Mouse (Mus musculus) gastrocnemius, adult 18-20 months (tissue): ENCODE results near the gene Gm49416. TPM values are rescaled to one million over a fixed set of nuclear protein-coding genes. Genes with fewer than 3 reads are reported as not detected.

Experiments used
- microRNA-seq: library from miRNA; unstranded; fragments of <30 nt; microRNA quantifications from one replicate; pipeline ENCODE4 v1.2.0, GENCODE M21; 2021
- total RNA-seq, 2 experiments: library from RNA; stranded (reverse); gene quantifications; 2 replicates each; pipeline ENCODE4 v1.2.3; 2021

Gene Gm49416
- total RNA-seq, 2 experiments from 2014 or later, result 1.2 to 2.3 TPM

Small RNA genes lying within 50 kb of the gene (microRNA-seq; reads per million reads assigned to microRNA genes)
- not detected for gene Mir5136

Other genes with a start within 250 kb of the Gm49416 start
- gene Chrm1, start 225.1 kb upstream of the Gm49416 start, total RNA-seq, result not detected
- gene Slc3a2, start 165.6 kb upstream of the Gm49416 start, total RNA-seq, result 10 to 100 TPM; 30.2 to 37.3 TPM
- 10 to 100 TPM; 16.4 to 16.9 TPM for gene Wdr74, start 153.1 kb upstream of the Gm49416 start, total RNA-seq
- 1 to 10 TPM in 1 of 2 experiments, not detected in 1; 1.0 TPM for gene 1700092M07Rik, start 148.2 kb upstream of the Gm49416 start, total RNA-seq
- 10 to 100 TPM; 16.0 to 16.6 TPM for gene Stx5a, start 147.5 kb upstream of the Gm49416 start, total RNA-seq
- 10 to 100 TPM; 27.5 to 31.3 TPM for gene Nxf1, start 131.9 kb upstream of the Gm49416 start, total RNA-seq
- 10 to 100 TPM; 91.0 to 99.3 TPM for gene Tmem223, start 117.9 kb upstream of the Gm49416 start, total RNA-seq
- 1 to 10 TPM; 7.3 to 8.6 TPM for gene Tmem179b, start 114.5 kb upstream of the Gm49416 start, total RNA-seq
- 1 to 10 TPM; 5.0 to 5.1 TPM for gene Taf6l, start 102.5 kb upstream of the Gm49416 start, total RNA-seq
- 10 to 100 TPM; 37.7 to 38.3 TPM for gene Polr2g, start 90.3 kb upstream of the Gm49416 start, total RNA-seq
- 1 to 10 TPM in 1 of 2 experiments, under 1 TPM in 1; 0.76 to 1.1 TPM for gene Zbtb3, start 86.4 kb upstream of the Gm49416 start, total RNA-seq
- gene Ttc9c, start 69.6 kb upstream of the Gm49416 start, total RNA-seq, result 10 to 100 TPM; 11.1 to 13.6 TPM
- gene Hnrnpul2, start 68.9 kb upstream of the Gm49416 start, total RNA-seq, result 10 to 100 TPM; 41.2 to 44.3 TPM
- gene AC129217.1, start 59.2 kb upstream of the Gm49416 start, total RNA-seq, result 1 to 10 TPM; 2.5 to 4.2 TPM
- gene Bscl2, start 51.5 kb upstream of the Gm49416 start, total RNA-seq, result 10 to 100 TPM; 16.4 to 16.6 TPM
- not detected for gene Gng3, start 49.7 kb upstream of the Gm49416 start, total RNA-seq
- gene Lrrn4cl, start 38.2 kb upstream of the Gm49416 start, total RNA-seq, result 1 to 10 TPM; 5.6 to 8.8 TPM
- 100 to 1,000 TPM; 204 to 206 TPM for gene Ubxn1, start 17.4 kb upstream of the Gm49416 start, total RNA-seq
- gene Uqcc3, start 8.0 kb upstream of the Gm49416 start, total RNA-seq, result 10 to 100 TPM; 57.2 to 63.9 TPM
- 1 to 10 TPM; 2.9 to 5.3 TPM for gene Lbhd1, start 5.2 kb upstream of the Gm49416 start, total RNA-seq
- gene Gm49403, start 5.0 kb upstream of the Gm49416 start, total RNA-seq, result not detected
- 10 to 100 TPM; 14.5 to 15.4 TPM for gene 1810009A15Rik, start 73 bp upstream of the Gm49416 start, total RNA-seq
- gene Ints5, start 4.1 kb downstream of the Gm49416 start, total RNA-seq, result 1 to 10 TPM; 9.2 to 9.9 TPM
- gene Ganab, start 9.1 kb downstream of the Gm49416 start, total RNA-seq, result 10 to 100 TPM; 19.5 to 20.8 TPM
- gene B3gat3, start 31.4 kb downstream of the Gm49416 start, total RNA-seq, result 10 to 100 TPM; 32.1 to 37.9 TPM
- 1 to 10 TPM; 7.8 TPM for gene Rom1, start 40.4 kb downstream of the Gm49416 start, total RNA-seq
- 1 to 10 TPM; 3.1 to 4.5 TPM for gene Eml3, start 40.6 kb downstream of the Gm49416 start, total RNA-seq
- 10 to 100 TPM; 21.6 to 24.2 TPM for gene Mta2, start 52.9 kb downstream of the Gm49416 start, total RNA-seq
- 1 to 10 TPM; 7.6 to 8.2 TPM for gene Tut1, start 64.9 kb downstream of the Gm49416 start, total RNA-seq
- gene Eef1g, start 78.1 kb downstream of the Gm49416 start, total RNA-seq, result 100 to 1,000 TPM; 452 to 469 TPM
- 100 to 1,000 TPM; 199 to 202 TPM for gene Ahnak, start 100.4 kb downstream of the Gm49416 start, total RNA-seq
- gene Scgb1a1, start 199.0 kb downstream of the Gm49416 start, total RNA-seq, result not detected
- 10 to 100 TPM; 44.3 to 47.3 TPM for gene Asrgl1, start 246.7 kb downstream of the Gm49416 start, total RNA-seq